Mouse (Mus musculus) CH12.LX (cell line): ENCODE data around the gene Rrbp1. TPM values are rescaled to one million over a fixed set of nuclear protein-coding genes. Genes with fewer than 3 reads are reported as not detected.

Experiments used
- DNase-seq: peaks from one replicate; pipeline ENCODE4 v3.0.0-alpha.2; 2013; ENCODE audit errors: extremely low read depth
- H3K27ac ChIP-seq: 2 replicates; pipeline ENCODE4 v1.5.1; 2012; ENCODE audit warnings: low read depth, mild to moderate bottlenecking, control low read depth, moderate library complexity; ENCODE audit not compliant: insufficient read depth
- H3K27me3 ChIP-seq: replicated peaks from 2 replicates; pipeline ENCODE3; 2012; ENCODE audit warnings: inconsistent platforms
- H3K36me3 ChIP-seq, 2 experiments: replicated peaks in 1 of 2; 2 replicates each; pipeline versions ENCODE3 to v1.6.1; 2012; ENCODE audit warnings: inconsistent platforms in 1 of 2, low read length in 1 of 2, mild to moderate bottlenecking in 1 of 2, mixed read lengths in 1 of 2, moderate library complexity in 1 of 2; ENCODE audit not compliant: control insufficient read depth in 1 of 2, insufficient read depth in 1 of 2
- H3K4me1 ChIP-seq, 2 experiments: 2 replicates each; pipeline ENCODE4 v1.6.1; 2012; ENCODE audit warnings: inconsistent platforms in 1 of 2, moderate library complexity in 1 of 2; ENCODE audit not compliant: insufficient read depth in 2 of 2, control insufficient read depth in 1 of 2
- H3K4me2 ChIP-seq: 2 replicates; pipeline ENCODE4 v1.6.1; 2012; ENCODE audit warnings: low read depth, mild to moderate bottlenecking, control low read depth; ENCODE audit not compliant: poor library complexity, insufficient read depth, severe bottlenecking
- H3K4me3 ChIP-seq, 3 experiments: fragments of 150-350 bp in 1 of 3; sonication (generic) in 1 of 3; replicated peaks in 1 of 3; 2 replicates each; pipeline versions ENCODE3 to v1.5.1; 2011 to 2012; ENCODE audit warnings: low read depth in 2 of 3, low read length in 2 of 3, mild to moderate bottlenecking in 2 of 3, moderate library complexity in 2 of 3, control low read depth in 1 of 3, improper control_type of control experiment in 1 of 3, inconsistent platforms in 1 of 3, mixed read lengths in 1 of 3; ENCODE audit not compliant: poor library complexity in 1 of 3
- H3K79me2 ChIP-seq: replicated peaks from 2 replicates; pipeline ENCODE4 v1.6.1; 2012; ENCODE audit warnings: mild to moderate bottlenecking, moderate library complexity; ENCODE audit not compliant: control insufficient read depth, poor library complexity, insufficient read depth, severe bottlenecking; ENCODE audit errors: extremely low read depth
- H3K9ac ChIP-seq: 2 replicates; pipeline ENCODE4 v1.6.1; 2012; ENCODE audit warnings: low read depth, mild to moderate bottlenecking, control low read depth, moderate library complexity; ENCODE audit not compliant: insufficient read depth
- H3K9me3 ChIP-seq: replicated peaks from 2 replicates; pipeline ENCODE3; 2012; ENCODE audit warnings: low read length, inconsistent platforms, mixed read lengths
- BHLHE40 ChIP-seq: IDR thresholded peaks from 2 replicates; pipeline ENCODE4 v1.6.1; 2011; ENCODE audit warnings: mild to moderate bottlenecking, low read depth, low read length, improper control_type of control experiment
- CHD2 ChIP-seq: IDR thresholded peaks from 2 replicates; pipeline ENCODE4 v1.6.1; 2011; ENCODE audit warnings: low read length, improper control_type of control experiment
- ELF1 ChIP-seq: IDR thresholded peaks from 2 replicates; pipeline ENCODE4 v1.6.1; 2014; ENCODE audit warnings: low read depth, mild to moderate bottlenecking, inconsistent platforms, low read length, improper control_type of control experiment
- HCFC1 ChIP-seq: IDR thresholded peaks from 2 replicates; pipeline ENCODE4 v1.6.1; 2012; ENCODE audit warnings: low read depth, mild to moderate bottlenecking, inconsistent platforms, low read length, improper control_type of control experiment
- JUN ChIP-seq: IDR thresholded peaks from 2 replicates; pipeline ENCODE4 v1.6.1; 2011; ENCODE audit warnings: low read depth, mild to moderate bottlenecking, low read length, improper control_type of control experiment, moderate library complexity; ENCODE audit not compliant: insufficient read depth
- JUND ChIP-seq: conservative IDR thresholded peaks from 2 replicates; pipeline ENCODE4 v1.6.1; 2011; ENCODE audit warnings: low read depth, low read length, improper control_type of control experiment
- KAT2A ChIP-seq: IDR thresholded peaks from 2 replicates; pipeline ENCODE4 v1.6.1; 2012; ENCODE audit warnings: low read length, improper control_type of control experiment, inconsistent platforms; ENCODE audit not compliant: insufficient replicate concordance
- MAX ChIP-seq: IDR thresholded peaks from 2 replicates; pipeline ENCODE4 v1.6.1; 2011; ENCODE audit warnings: low read length, improper control_type of control experiment
- MXI1 ChIP-seq: IDR thresholded peaks from 2 replicates; pipeline ENCODE4 v1.6.1; 2011; ENCODE audit warnings: mild to moderate bottlenecking, low read depth, low read length, improper control_type of control experiment
- NELFE ChIP-seq: IDR thresholded peaks from 2 replicates; pipeline ENCODE4 v1.6.1; 2011; ENCODE audit warnings: low read depth, low read length, improper control_type of control experiment
- PAX5 ChIP-seq: IDR thresholded peaks from 2 replicates; pipeline ENCODE4 v1.6.1; 2012; ENCODE audit warnings: low read length, inconsistent platforms, mixed read lengths
- POLR2A ChIP-seq: IDR thresholded peaks from 2 replicates; pipeline ENCODE4 v1.6.1; 2011; ENCODE audit warnings: low read depth, mild to moderate bottlenecking, improper control_type of control experiment, low read length
- SIN3A ChIP-seq: IDR thresholded peaks from 2 replicates; pipeline ENCODE4 v1.6.1; 2012; ENCODE audit warnings: low read length, improper control_type of control experiment, inconsistent platforms
- SMC3 ChIP-seq: IDR thresholded peaks from 2 replicates; pipeline ENCODE4 v1.6.1; 2011; ENCODE audit warnings: low read depth, low read length, improper control_type of control experiment
- UBTF ChIP-seq: IDR thresholded peaks from 2 replicates; pipeline ENCODE4 v1.6.1; 2012; ENCODE audit warnings: low read depth, mild to moderate bottlenecking, inconsistent platforms, low read length, improper control_type of control experiment, moderate library complexity
- USF1 ChIP-seq: IDR thresholded peaks from 2 replicates; pipeline ENCODE4 v1.6.1; 2014; ENCODE audit warnings: low read depth, mild to moderate bottlenecking, inconsistent platforms, low read length, improper control_type of control experiment
- ZKSCAN1 ChIP-seq: IDR thresholded peaks from 2 replicates; pipeline ENCODE4 v1.6.1; 2012; ENCODE audit warnings: low read depth, inconsistent platforms, low read length, improper control_type of control experiment, borderline replicate concordance
- ZMIZ1 ChIP-seq: IDR thresholded peaks from 2 replicates; pipeline ENCODE4 v1.6.1; 2012; ENCODE audit warnings: low read depth, mild to moderate bottlenecking, inconsistent platforms, low read length, improper control_type of control experiment
- dilution Hi-C: fragments of 300-500 bp; cut with MboI; formaldehyde crosslinking; loops from 2 replicates; pipeline ENCODE4 v1.14.3; 2020; ENCODE audit warnings: low sequenced_read_pairs; ENCODE audit not compliant: extremely low pct_unique_long_range_greater_than_20kb, extremely low pct_ligation_motif_present
- in situ Hi-C: fragments of 300-500 bp; cut with MboI; formaldehyde crosslinking; loops from 3 replicates; pipeline ENCODE4 v1.14.3; 2019; ENCODE audit warnings: low sequenced_read_pairs, low pct_ligation_motif_present, low pct_unique_long_range_greater_than_20kb, mixed read lengths
- polyA plus RNA-seq: library from polyadenylated mRNA; unstranded; fragments of >175 nt; gene quantifications from 2 replicates; pipeline ENCODE4 v1.2.1, GENCODE M21; 2012; ENCODE audit warnings: low read depth; ENCODE audit not compliant: insufficient read length
- total RNA-seq, 2 experiments: library from RNA; depleted of rRNA; stranded (reverse); fragments of 300-350 nt in 1 of 2; fragments of >200 nt in 1 of 2; gene quantifications; 2 replicates each; pipeline ENCODE4 v1.2.3; 2012 to 2014

The Rrbp1 gene
- total and polyA plus RNA-seq, 3 experiments, result 42.4 to 127 (median 49.3) TPM

DNA sequence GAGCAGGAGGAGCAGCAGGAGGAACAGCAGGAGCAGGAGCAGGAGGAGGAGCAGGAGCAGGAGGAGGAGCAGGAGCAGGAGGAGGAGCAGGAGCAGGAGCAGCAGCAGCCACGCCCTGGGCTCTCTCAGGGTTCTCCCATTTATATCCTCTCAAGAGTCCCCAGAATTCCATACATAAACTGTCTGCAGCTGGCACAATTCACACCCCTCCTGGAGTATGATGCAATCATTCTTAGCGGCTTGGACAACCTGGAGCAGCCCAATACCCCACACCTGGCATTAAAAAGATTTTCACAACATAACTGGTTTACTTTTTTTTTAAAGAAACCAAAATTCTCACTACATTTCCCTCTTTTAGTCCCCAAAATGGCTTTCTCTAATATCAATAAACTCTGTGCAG lies 8.9 kb upstream of the Rrbp1 start:
- H3K79me2 ChIP-seq, result no peaks in the 10 kb centered on the region
- dilution Hi-C loops, result no loop called here
- no peak overlapping the region for H3K4me2 ChIP-seq
- H3K9me3 ChIP-seq, result no peaks in the 10 kb centered on the region
- H3K4me3 ChIP-seq, result no peak overlapping the region
- 0 out of 4 replicates have a peak, but pooled peaks cover 0 to 2% of the 10 kb centered on the region in 2 experiments for H3K4me1 ChIP-seq
- no peaks in the 10 kb centered on the region for H3K36me3 ChIP-seq
- TF ChIP-seq USF1 (no peak), JUN (no peak), POLR2A (no peak), PAX5 (no peak), JUND (no peak), ZMIZ1 (no peak)
- DNase-seq, result no peak
- H3K27ac ChIP-seq, result no peak overlapping the region
- in situ Hi-C loops, result loop anchor here (10.0 kb wide), 1 partner anchor 95 kb away; no protein-coding TSS in a partner anchor
- H3K27me3 ChIP-seq, result peaks cover 15% of the 10 kb centered on the region
- H3K9ac ChIP-seq, result no peak overlapping the region

DNA sequence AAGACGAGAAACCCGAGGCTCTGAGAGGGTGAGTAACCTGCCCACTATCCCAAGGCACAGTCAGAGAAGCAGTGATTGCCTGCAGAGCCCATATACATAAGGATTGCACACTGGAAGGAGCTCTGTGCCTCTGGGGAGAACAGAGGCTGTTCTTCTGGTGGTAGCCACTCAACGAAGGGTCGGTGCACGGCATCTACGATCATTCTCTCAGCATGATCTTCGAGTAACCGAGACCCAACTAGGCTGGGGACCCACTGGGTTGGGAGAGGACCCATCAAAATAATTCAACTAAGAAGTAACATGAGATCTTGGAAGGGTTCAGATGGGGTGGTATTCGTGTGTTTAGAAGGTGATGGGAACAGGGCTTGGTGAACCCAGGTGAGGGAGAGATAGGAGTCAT lies 4.8 kb upstream of the Rrbp1 start:
- Histone ChIP-seq H3K9ac (no peak overlapping the region), H3K4me1 (peaks cover 0 to 3% of the 10 kb centered on the region in 2 experiments; a peak in 1 of 4 replicates), H3K36me3 (no peaks in the 10 kb centered on the region), H3K27ac (no peak overlapping the region), H3K79me2 (no peaks in the 10 kb centered on the region), H3K9me3 (no peaks in the 10 kb centered on the region), H3K4me3 (no peak overlapping the region), H3K4me2 (no peak overlapping the region), H3K27me3 (peaks cover 22% of the 10 kb centered on the region)
- no peak for DNase-seq
- TF ChIP-seq HCFC1, result no peak
- no peak for TF ChIP-seq ZKSCAN1
- no peak for TF ChIP-seq MXI1
- no peak for TF ChIP-seq UBTF
- TF ChIP-seq BHLHE40, result no peak
- no peak for TF ChIP-seq ELF1
- no peak for TF ChIP-seq SIN3A
- no peak for TF ChIP-seq CHD2
- in situ Hi-C loops, result loop anchor here (10.0 kb wide), 1 partner anchor 99 kb away; no protein-coding TSS in a partner anchor
- dilution Hi-C loops, result no loop called here

DNA sequence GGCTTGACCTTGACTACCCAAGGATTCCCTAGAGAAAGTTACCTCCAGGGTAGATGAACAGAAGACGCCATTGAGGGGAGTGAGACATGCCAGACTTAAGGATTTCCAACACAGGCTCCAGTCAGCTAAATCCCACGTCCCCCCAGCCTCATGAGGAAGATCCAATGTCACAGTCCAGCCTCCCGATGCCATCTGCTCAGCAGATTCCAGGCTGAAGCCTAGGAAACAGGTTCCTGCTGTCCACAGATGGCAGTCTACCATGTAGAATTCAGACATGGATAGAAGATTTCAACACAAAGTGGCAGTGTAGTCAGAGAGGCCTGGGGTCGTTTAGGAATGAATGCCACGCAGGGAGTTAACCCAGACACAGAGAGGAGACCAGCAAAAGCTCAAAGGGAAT lies 3.4 kb upstream of the Rrbp1 start:
- Histone ChIP-seq H3K4me1 (peaks cover 2 to 7% of the 10 kb centered on the region in 2 experiments; a peak in 2 of 4 replicates), H3K27ac (no peak overlapping the region), H3K27me3 (peaks cover 16% of the 10 kb centered on the region), H3K4me3 (no peak overlapping the region), H3K4me2 (no peak overlapping the region), H3K9ac (no peak overlapping the region), H3K36me3 (no peaks in the 10 kb centered on the region), H3K9me3 (no peaks in the 10 kb centered on the region), H3K79me2 (peaks cover 6% of the 10 kb centered on the region; the same call in 1 of the 2 replicates)
- no peak for DNase-seq
- TF ChIP-seq NELFE (no peak), ELF1 (no peak), MAX (no peak), JUN (no peak), ZKSCAN1 (no peak), KAT2A (no peak), SMC3 (no peak), SIN3A (no peak)
- dilution Hi-C loops (no loop called here), in situ Hi-C loops (loop anchor here (10.0 kb wide), 1 partner anchor 100 kb away; no protein-coding TSS in a partner anchor)
